In the genomic region with DNA sequence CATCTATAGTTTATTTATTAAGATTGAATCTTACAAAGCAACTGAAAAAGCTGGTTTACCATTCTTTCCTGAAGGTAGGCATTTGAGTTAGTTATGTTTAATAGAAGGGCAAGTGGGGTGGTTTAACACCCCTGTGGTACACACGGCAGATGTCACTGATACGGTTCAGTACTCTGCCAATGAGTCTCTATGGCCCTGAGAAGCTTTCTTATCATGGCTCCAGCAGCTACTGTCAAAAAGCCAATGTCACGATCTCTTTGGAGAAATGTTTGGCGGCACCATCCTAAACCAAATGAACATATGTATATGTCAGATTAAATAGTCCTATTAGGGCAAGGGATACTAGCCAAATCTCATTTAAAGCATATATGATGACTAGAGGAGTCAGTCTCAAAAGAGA, we compare ENCODE assay signal across 30 mouse cellular contexts.
A peak's percentile ranks its signal among the peaks of the same experiment; 100 is the strongest.
DNase-seq lines count a peak whose midpoint lies in the region; ATAC-seq and TF ChIP-seq lines count a peak whose summit lies in the region.
"Had no signal": no experiment of that assay in that cellular context is flagged by ENCODE, and none has a peak within 500 bp of the region (broad histone marks: within the 10 kb centered on the region; RNA-seq: fewer than 3 reads in every experiment).

No protein-coding gene starts in this region.

- H3K27ac ChIP-seq in hindbrain, embryonic 16.5 days (ENCODE audit: low read depth, low read length) = no peak overlapping the region
- no peak overlapping the region for H3K27ac ChIP-seq in hindbrain, embryonic 11.5 days (ENCODE audit: low read depth, low read length)
- no peak overlapping the region for H3K27ac ChIP-seq in midbrain, postnatal 0 days (ENCODE audit: low read depth, low read length)
- no peak overlapping the region for H3K27ac ChIP-seq in midbrain, embryonic 10.5 days (replicated peaks)
- H3K27ac ChIP-seq: embryonic facial prominence, embryonic 12.5 days; embryonic facial prominence, embryonic 15.5 days; heart, embryonic 15.5 days; hindbrain, embryonic 12.5 days; hindbrain, embryonic 15.5 days had no signal

- TF ChIP-seq CTCF in midbrain, postnatal 0 days (IDR thresholded peaks at IDR 0.05) = no peak

- H3K36me3 ChIP-seq in hindbrain, embryonic 16.5 days (ENCODE audit: control insufficient read depth, insufficient read depth, low read length) = no peaks in the 10 kb centered on the region
- H3K36me3 ChIP-seq in hindbrain, embryonic 11.5 days (ENCODE audit: control insufficient read depth, insufficient read depth, low read length) = no peaks in the 10 kb centered on the region
- H3K36me3 ChIP-seq in midbrain, postnatal 0 days (ENCODE audit: insufficient read depth, low read length) = no peaks in the 10 kb centered on the region
- no peaks in the 10 kb centered on the region for H3K36me3 ChIP-seq in midbrain, embryonic 10.5 days
- H3K36me3 ChIP-seq: embryonic facial prominence, embryonic 12.5 days; embryonic facial prominence, embryonic 15.5 days; G1E; heart, embryonic 12.5 days; heart, embryonic 15.5 days; hindbrain, embryonic 12.5 days; hindbrain, embryonic 15.5 days had no signal

- no peak overlapping the region for H3K9ac ChIP-seq in hindbrain, embryonic 16.5 days (ENCODE audit: low read depth, low read length)
- H3K9ac ChIP-seq in hindbrain, embryonic 11.5 days (ENCODE audit: low read depth, low read length) = no peak overlapping the region
- H3K9ac ChIP-seq in midbrain, postnatal 0 days (replicated peaks; ENCODE audit: low read length, poor library complexity, severe bottlenecking) = no peak overlapping the region
- H3K9ac ChIP-seq: embryonic facial prominence, embryonic 12.5 days; embryonic facial prominence, embryonic 15.5 days; forebrain, postnatal 0 days; heart, embryonic 12.5 days; heart, embryonic 15.5 days; hindbrain, embryonic 12.5 days; hindbrain, embryonic 15.5 days had no signal

- no peaks in the 10 kb centered on the region for H3K9me3 ChIP-seq in hindbrain, embryonic 16.5 days (ENCODE audit: control insufficient read depth, low read length)
- H3K9me3 ChIP-seq in hindbrain, embryonic 11.5 days (ENCODE audit: control insufficient read depth, low read length) = no peaks in the 10 kb centered on the region
- H3K9me3 ChIP-seq in midbrain, postnatal 0 days (ENCODE audit: low read length) = no peaks in the 10 kb centered on the region
- H3K9me3 ChIP-seq in midbrain, embryonic 10.5 days (replicated peaks) = no peaks in the 10 kb centered on the region
- H3K9me3 ChIP-seq: embryonic facial prominence, embryonic 12.5 days; embryonic facial prominence, embryonic 15.5 days; heart, embryonic 12.5 days; heart, embryonic 15.5 days; hindbrain, embryonic 12.5 days; hindbrain, embryonic 15.5 days had no signal

- no peaks in the 10 kb centered on the region for H3K27me3 ChIP-seq in hindbrain, embryonic 16.5 days (replicated peaks; ENCODE audit: control insufficient read depth, insufficient read depth, low read length)
- H3K27me3 ChIP-seq in hindbrain, embryonic 11.5 days (ENCODE audit: control insufficient read depth, insufficient read depth, low read length) = no peaks in the 10 kb centered on the region
- no peaks in the 10 kb centered on the region for H3K27me3 ChIP-seq in midbrain, postnatal 0 days (ENCODE audit: insufficient read depth, low read length)
- H3K27me3 ChIP-seq in midbrain, embryonic 10.5 days (ENCODE audit: low read depth, poor library complexity, severe bottlenecking) = no peaks in the 10 kb centered on the region
- H3K27me3 ChIP-seq: CH12.LX; embryonic facial prominence, embryonic 12.5 days; embryonic facial prominence, embryonic 15.5 days; heart, embryonic 12.5 days; heart, embryonic 15.5 days; hindbrain, embryonic 12.5 days; hindbrain, embryonic 15.5 days had no signal

- no peak overlapping the region for H3K4me3 ChIP-seq in hindbrain, embryonic 16.5 days (ENCODE audit: low read length)
- H3K4me3 ChIP-seq in hindbrain, embryonic 11.5 days (ENCODE audit: low read depth, low read length) = no peak overlapping the region
- no peak overlapping the region for H3K4me3 ChIP-seq in midbrain, postnatal 0 days (ENCODE audit: low read depth, low read length)
- no peak overlapping the region for H3K4me3 ChIP-seq in midbrain, embryonic 10.5 days
- H3K4me3 ChIP-seq: embryonic facial prominence, embryonic 12.5 days; embryonic facial prominence, embryonic 15.5 days; heart, embryonic 12.5 days; heart, embryonic 15.5 days; hindbrain, embryonic 12.5 days; hindbrain, embryonic 15.5 days had no signal

- peak; percentile 44 for DNase-seq in cerebellum, adult 11-12 months
- DNase-seq in cerebellum, adult 11 months = no peak
- DNase-seq in hindbrain, embryonic 11.5 days (ENCODE audit: low spot score) = no peak
- peak; percentile 67 for DNase-seq in midbrain, postnatal 0 days (ENCODE audit: low spot score)
- no peak for DNase-seq in midbrain, embryonic 10.5 days (ENCODE audit: low spot score)
- peak; percentile 63 to 75 for DNase-seq in cerebellum, postnatal 14 days
- DNase-seq in frontal cortex, postnatal 14 days (ENCODE audit: low spot score in 2 of 2) = no peak
- DNase-seq: adrenal gland, adult 2 months; adrenal gland, postnatal 14 days; B cell, adult 2 months; forebrain, postnatal 0 days; gastrocnemius, postnatal 25 days; heart, adult 18-20 months; heart, postnatal 10 days; heart, postnatal 36 days; kidney, adult 18-20 months; kidney, adult 9 months had no signal

- ATAC-seq in hindbrain, embryonic 16.5 days = peak; percentile 67; the same call in 1 of the 2 replicates
- ATAC-seq in hindbrain, embryonic 11.5 days (ENCODE audit: low FRiP score) = no peak
- ATAC-seq in midbrain, postnatal 0 days (ENCODE audit: low FRiP score) = no peak
- ATAC-seq: forebrain, embryonic 14.5 days; forebrain, postnatal 0 days; inflammation-experienced regulatory T-cells, adult 6 months; intestine, embryonic 16.5 days; Patski had no signal

- H3K4me1 ChIP-seq in hindbrain, embryonic 16.5 days (ENCODE audit: control insufficient read depth, insufficient read depth, low read depth, low read length) = no peaks in the 10 kb centered on the region
- H3K4me1 ChIP-seq in hindbrain, embryonic 11.5 days (replicated peaks; ENCODE audit: control insufficient read depth, insufficient read depth, low read length) = no peaks in the 10 kb centered on the region
- H3K4me1 ChIP-seq in midbrain, postnatal 0 days (ENCODE audit: insufficient read depth, low read length) = no peaks in the 10 kb centered on the region
- H3K4me1 ChIP-seq in midbrain, embryonic 10.5 days = no peaks in the 10 kb centered on the region
- H3K4me1 ChIP-seq: embryonic facial prominence, embryonic 12.5 days; embryonic facial prominence, embryonic 15.5 days; heart, embryonic 12.5 days; heart, embryonic 15.5 days; hindbrain, embryonic 12.5 days; hindbrain, embryonic 15.5 days had no signal

- WGBS in hindbrain, embryonic 16.5 days = 80% methylated on average over 4 of the region's 4 CpGs
- 92% methylated on average over 4 of the region's 4 CpGs for WGBS in hindbrain, embryonic 11.5 days
- 93% methylated on average over 4 of the region's 4 CpGs for WGBS in midbrain, postnatal 0 days
- 90% methylated on average over 4 of the region's 4 CpGs for WGBS in midbrain, embryonic 10.5 days

- H3K4me2 ChIP-seq in hindbrain, embryonic 16.5 days (ENCODE audit: low read length) = no peak overlapping the region
- no peak overlapping the region for H3K4me2 ChIP-seq in hindbrain, embryonic 11.5 days (replicated peaks; ENCODE audit: low read depth, low read length)
- no peak overlapping the region for H3K4me2 ChIP-seq in midbrain, postnatal 0 days (ENCODE audit: low read depth, low read length, poor library complexity, severe bottlenecking)
- H3K4me2 ChIP-seq: embryonic facial prominence, embryonic 12.5 days; embryonic facial prominence, embryonic 15.5 days; heart, embryonic 12.5 days; heart, embryonic 15.5 days; hindbrain, embryonic 12.5 days; hindbrain, embryonic 15.5 days had no signal

Comparison
In these comparisons a context has a peak if more than half of its experiments do, and no peak if none do; other contexts are left out.
1. DNase-seq: peak in cerebellum, adult 11-12 months (single experiment), midbrain, postnatal 0 days (single experiment) and cerebellum, postnatal 14 days (2 of 2); none in cerebellum, adult 11 months (single experiment), hindbrain, embryonic 11.5 days (single experiment), midbrain, embryonic 10.5 days (single experiment) and frontal cortex, postnatal 14 days (0 of 2).